Mouse (Mus musculus) thymus, adult 2 months (tissue): ENCODE measurements around the gene Ccdc78. TPM values are rescaled to one million over a fixed set of nuclear protein-coding genes. Genes with fewer than 3 reads are reported as not detected.
"Not testable (repeated sequence)": the region's sequence is repeated elsewhere in the genome, so short reads cannot be mapped to it uniquely, and the experiment has no call there.

ENCODE experiments used
- DNase-seq: peaks from one replicate; pipeline ENCODE4 v3.0.0; 2021
- H3K27ac ChIP-seq: fragments of 200-500 bp; 2 replicates; pipeline ENCODE4 v1.5.1; 2012; ENCODE audit warnings: low read length, control low read depth; ENCODE audit not compliant: control insufficient read depth, insufficient read depth
- H3K27me3 ChIP-seq: fragments of 200-500 bp; 2 replicates; pipeline ENCODE4 v1.6.1; 2012; ENCODE audit warnings: mild to moderate bottlenecking, low read length, moderate library complexity, mixed read lengths; ENCODE audit not compliant: control insufficient read depth, insufficient read depth
- H3K36me3 ChIP-seq: fragments of 200-500 bp; 2 replicates; pipeline ENCODE4 v1.6.1; 2012; ENCODE audit warnings: mild to moderate bottlenecking, low read length, moderate library complexity; ENCODE audit not compliant: control insufficient read depth, insufficient read depth
- H3K4me1 ChIP-seq: fragments of 200-500 bp; replicated peaks from 2 replicates; pipeline ENCODE4 v1.6.1; 2012; ENCODE audit warnings: low read length; ENCODE audit not compliant: control insufficient read depth, insufficient read depth
- H3K4me3 ChIP-seq: fragments of 200-500 bp; 2 replicates; pipeline ENCODE4 v1.5.1; 2012; ENCODE audit warnings: mild to moderate bottlenecking, low read length, control low read depth, moderate library complexity; ENCODE audit not compliant: control insufficient read depth, insufficient read depth
- CTCF ChIP-seq: fragments of 200-500 bp; IDR thresholded peaks from 2 replicates; pipeline ENCODE4 v1.5.1; 2012; ENCODE audit warnings: mild to moderate bottlenecking, control low read depth, low read length, moderate library complexity, borderline replicate concordance; ENCODE audit not compliant: control insufficient read depth, poor library complexity, insufficient read depth; ENCODE audit errors: extremely low read depth
- POLR2A ChIP-seq: fragments of 200-500 bp; IDR thresholded peaks from 2 replicates; pipeline ENCODE4 v1.6.1; 2012; ENCODE audit warnings: mild to moderate bottlenecking, low read length, control low read depth, moderate library complexity; ENCODE audit not compliant: control insufficient read depth, poor library complexity, insufficient read depth; ENCODE audit errors: extremely low read depth
- WGBS: fragments of 180-500 bp; shearing (Covaris S2); methylation state at CpG from one replicate; pipeline ENCODE4 v1.1.7; 2018; 5-methylcytosine and 5-hydroxymethylcytosine counted together
- polyA plus RNA-seq: library from polyadenylated mRNA; depleted of rRNA; stranded (reverse); fragments of >200 nt; gene quantifications from 2 replicates; pipeline ENCODE4 v1.2.3, GENCODE M21; 2012

Gene Ccdc78
- polyA plus RNA-seq, 1 experiment: 0.27 TPM

GRCm38 (mm10) chr17:25795609-25796092 lies 9.3 kb downstream of the Ccdc78 start, which contains the start of gene AC134908.4:
TSS of gene AC134908.4 (minus strand) at chr17:25795659.
- Histone ChIP-seq H3K36me3 (no peaks in the 10 kb centered on the region), H3K4me1 (peaks cover 38% of the 10 kb centered on the region), H3K4me3 (peak within 1 kb of the TSS; percentile 95), H3K27ac (no peak within 1 kb of the TSS), H3K27me3 (no peaks in the 10 kb centered on the region)
- no peak for DNase-seq
- 67% methylated on average over 6 of the region's 6 CpGs for WGBS
- TF ChIP-seq CTCF (no peak), POLR2A (no peak)

GRCm38 (mm10) chr17:25796211-25796771 lies 9.9 kb downstream of the Ccdc78 start:
- H3K4me3 ChIP-seq: peak overlapping the region; percentile 95
- H3K36me3 ChIP-seq: no peaks in the 10 kb centered on the region
- peaks cover 36% of the 10 kb centered on the region for H3K4me1 ChIP-seq
- under 1% methylated on average over 37 of the region's 37 CpGs for WGBS
- TF ChIP-seq POLR2A: no peak
- no peak for TF ChIP-seq CTCF
- no peak overlapping the region for H3K27ac ChIP-seq
- no peaks in the 10 kb centered on the region for H3K27me3 ChIP-seq
- DNase-seq: peak; percentile 34

GRCm38 (mm10) chr17:25796951-25797369 lies 10.6 kb downstream of the Ccdc78 start, which contains the start of gene Metrn:
TSS of gene Metrn (minus strand) at chr17:25797136.
- Histone ChIP-seq H3K4me1 (peaks cover 31% of the 10 kb centered on the region), H3K27ac (no peak within 1 kb of the TSS), H3K4me3 (peak within 1 kb of the TSS; percentile 95), H3K36me3 (no peaks in the 10 kb centered on the region), H3K27me3 (no peaks in the 10 kb centered on the region)
- WGBS: under 1% methylated on average over 35 of the region's 35 CpGs
- DNase-seq: peak; percentile 94
- TF ChIP-seq POLR2A (peak; percentile 73), CTCF (0 out of 2 replicates have a peak, but pooled peaks have one; percentile 35)

GRCm38 (mm10) chr17:25801029-25801428 lies 14.6 kb downstream of the Ccdc78 start:
- no peak overlapping the region for H3K27ac ChIP-seq
- WGBS: 8% methylated on average over 6 of the region's 6 CpGs
- H3K4me3 ChIP-seq: no peak overlapping the region
- no peaks in the 10 kb centered on the region for H3K27me3 ChIP-seq
- peak; percentile 73 for DNase-seq
- H3K36me3 ChIP-seq: no peaks in the 10 kb centered on the region
- H3K4me1 ChIP-seq: peaks cover 8% of the 10 kb centered on the region
- TF ChIP-seq CTCF (no peak), POLR2A (no peak)

- Histone ChIP-seq H3K27ac (no peak overlapping the region), H3K27me3 (no peaks in the 10 kb centered on the region; the same call in 1 of the 2 replicates), H3K4me3 (no peak overlapping the region), H3K4me1 (no peaks in the 10 kb centered on the region), H3K36me3 (no peaks in the 10 kb centered on the region)
- WGBS: 15% methylated on average over 10 of the region's 10 CpGs
- no peak for DNase-seq
- TF ChIP-seq CTCF (no peak), POLR2A (no peak)
Measured at GRCm38 (mm10) chr17:25802825-25803517, 16.6 kb downstream of the Ccdc78 start.

- 82% methylated on average over 4 of the region's 4 CpGs for WGBS
- peaks cover 14% of the 10 kb centered on the region; the same call in 1 of the 2 replicates for H3K27me3 ChIP-seq
Measured at GRCm38 (mm10) chr17:25806507-25806906, 20.1 kb downstream of the Ccdc78 start.

GRCm38 (mm10) chr17:25807452-25807851 lies 21.1 kb downstream of the Ccdc78 start:
- peaks cover 14% of the 10 kb centered on the region; the same call in 1 of the 2 replicates for H3K27me3 ChIP-seq
- H3K27ac ChIP-seq, H3K4me3 ChIP-seq, DNase-seq, H3K4me1 ChIP-seq, H3K36me3 ChIP-seq: not testable (repeated sequence)
- WGBS: 38% methylated on average over 2 of the region's 2 CpGs

More at GRCm38 (mm10) chr17:25806507-25806906, 20.1 kb downstream of the Ccdc78 start:
- no peak overlapping the region for H3K4me3 ChIP-seq
- TF ChIP-seq CTCF (no peak), POLR2A (no peak)
- no peaks in the 10 kb centered on the region for H3K4me1 ChIP-seq
- no peak for DNase-seq
- no peak overlapping the region for H3K27ac ChIP-seq
- no peaks in the 10 kb centered on the region for H3K36me3 ChIP-seq
